Mouse (Mus musculus) erythroblast, embryonic 14.5 days (primary cell): Measurements from ENCODE around the gene Clic4.

Experiments
- GATA1 ChIP-seq: IDR thresholded peaks from 2 replicates; pipeline ENCODE4 v1.6.1; 2012; ENCODE audit warnings: low read length, inconsistent platforms, mixed read lengths
- TAL1 ChIP-seq: IDR thresholded peaks from 3 replicates; pipeline ENCODE4 v1.6.1; 2012; ENCODE audit warnings: low read length, inconsistent platforms, mixed read lengths

GRCm38 (mm10) chr4:135302261-135302660 is 29.6 kb upstream of the Clic4 start:
- TF ChIP-seq GATA1 (no peak), TAL1 (no peak)
